Comparison of ENCODE assay signal across 18 mouse cellular contexts in the genomic region with DNA sequence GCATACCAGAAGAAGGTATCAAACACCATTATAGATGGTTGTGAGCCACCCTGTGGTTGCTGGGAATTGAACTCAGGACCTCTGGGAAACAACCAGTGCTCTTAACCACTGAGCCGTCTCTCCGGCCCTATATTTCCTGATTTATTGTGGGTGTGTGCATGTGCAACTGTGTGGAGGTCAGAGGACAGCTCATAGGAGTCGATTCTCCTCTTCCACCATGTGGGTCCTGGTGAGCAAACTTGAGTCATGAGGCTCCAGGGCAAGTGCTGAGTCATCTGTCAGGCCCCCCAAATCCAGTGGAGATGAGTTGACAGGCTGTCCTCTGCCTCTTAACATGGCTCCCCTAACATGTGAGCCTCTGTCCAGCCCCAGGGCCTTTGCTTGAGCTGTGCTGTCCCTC. TPM values are rescaled to one million over a fixed set of nuclear protein-coding genes. Genes with fewer than 3 reads are reported as not detected.
DNase-seq lines count a peak whose midpoint lies in the region; TF ChIP-seq lines count a peak whose summit lies in the region.
"Had no signal": no experiment of that assay in that cellular context is flagged by ENCODE, and none has a peak within 500 bp of the region (broad histone marks: within the 10 kb centered on the region; RNA-seq: fewer than 3 reads in every experiment).

No protein-coding gene starts in this region.

- in situ Hi-C loops in CH12.LX (cut with MboI; ENCODE audit: low pct_ligation_motif_present, low pct_unique_long_range_greater_than_20kb, low sequenced_read_pairs), result no loop called here

- H3K9ac ChIP-seq in heart, adult 2 months (ENCODE audit: low read depth, low read length), result no peak overlapping the region
- H3K9ac ChIP-seq in CH12.LX (ENCODE audit: insufficient read depth, low read depth), result 0 out of 2 replicates have a peak overlapping the region, but pooled peaks have one; percentile 17
- H3K9ac ChIP-seq: hindbrain, embryonic 14.5 days; liver, embryonic 13.5 days had no signal

- H3K4me2 ChIP-seq in CH12.LX (ENCODE audit: insufficient read depth, low read depth, poor library complexity, severe bottlenecking), result peak overlapping the region; percentile 4; the same call in 1 of the 2 replicates
- H3K4me2 ChIP-seq: hindbrain, embryonic 14.5 days; liver, embryonic 13.5 days had no signal

- TF ChIP-seq POLR2A in heart, adult 2 months (IDR thresholded peaks at IDR 0.05; ENCODE audit: insufficient read depth, low read depth, low read length), result 0 out of 2 replicates have a peak, but pooled peaks have one; percentile 28
- no peak for TF ChIP-seq POLR2A in CH12.LX (IDR thresholded peaks at IDR 0.05; ENCODE audit: low read depth, low read length)
- no peak for TF ChIP-seq POLR2A in cortical plate, adult 2 months (IDR thresholded peaks at IDR 0.05; ENCODE audit: extremely low read depth, insufficient read depth, low read length)

- no peaks in the 10 kb centered on the region for H3K27me3 ChIP-seq in heart, adult 2 months (ENCODE audit: control insufficient read depth, insufficient read depth, low read length)
- no peaks in the 10 kb centered on the region for H3K27me3 ChIP-seq in CH12.LX (replicated peaks)
- H3K27me3 ChIP-seq: liver, embryonic 13.5 days had no signal

- no peak for TF ChIP-seq CTCF in heart, adult 2 months (IDR thresholded peaks at IDR 0.05)
- TF ChIP-seq CTCF in CH12.LX (conservative IDR thresholded peaks at IDR 0.05 in 1 of 2, IDR thresholded peaks at IDR 0.05 in 1 of 2; ENCODE audit: low read depth in 2 of 2, low read length in 2 of 2), result no peak
- TF ChIP-seq CTCF in cortical plate, adult 2 months (IDR thresholded peaks at IDR 0.05; ENCODE audit: extremely low read depth, insufficient read depth, low read length), result no peak

- peaks cover 9% of the 10 kb centered on the region for H3K4me1 ChIP-seq in heart, adult 2 months (ENCODE audit: control insufficient read depth, insufficient read depth, low read length)
- peaks cover 38 to 78% of the 10 kb centered on the region in 2 experiments for H3K4me1 ChIP-seq in CH12.LX (ENCODE audit: control insufficient read depth in 1 of 2, insufficient read depth in 2 of 2)
- H3K4me1 ChIP-seq in cortical plate, adult 2 months (ENCODE audit: control insufficient read depth, insufficient read depth, low read length), result peaks cover 9% of the 10 kb centered on the region

- no peak overlapping the region for H3K27ac ChIP-seq in heart, adult 2 months
- peak overlapping the region; percentile 91 for H3K27ac ChIP-seq in CH12.LX (ENCODE audit: insufficient read depth, low read depth)
- H3K27ac ChIP-seq in cortical plate, adult 2 months (ENCODE audit: insufficient read depth, low read length), result peak overlapping the region; percentile 93
- H3K27ac ChIP-seq: heart, embryonic 10.5 days; hindbrain, embryonic 14.5 days; liver, embryonic 13.5 days had no signal

- peaks cover 4% of the 10 kb centered on the region for H3K36me3 ChIP-seq in heart, adult 2 months (ENCODE audit: control insufficient read depth, insufficient read depth, low read length)
- H3K36me3 ChIP-seq in CH12.LX (replicated peaks in 1 of 2; ENCODE audit: control insufficient read depth in 1 of 2, insufficient read depth in 1 of 2, low read length in 1 of 2), result peaks cover 23 to 36% of the 10 kb centered on the region in 2 experiments

- dilution Hi-C loops in CH12.LX (cut with MboI; ENCODE audit: extremely low pct_ligation_motif_present, extremely low pct_unique_long_range_greater_than_20kb, low sequenced_read_pairs), result no loop called here

- no peak for DNase-seq in heart, adult 2 months
- DNase-seq in heart, postnatal 36 days, result no peak
- DNase-seq in 3134 (ENCODE audit: extremely low read depth, insufficient read length, low spot score) (peak; percentile 73), CH12.LX (ENCODE audit: extremely low read depth) (peak; percentile 78), adipocyte (ENCODE audit: low spot score) (no peak)
- DNase-seq in testis, postnatal 10 days (ENCODE audit: low spot score), result no peak
- DNase-seq in T-cell, adult 2 months (ENCODE audit: low spot score), result no peak
- DNase-seq: cerebellum, adult 11-12 months; embryo, embryonic 11 days; liver, embryonic 13.5 days had no signal

- intact Hi-C loops in heart, adult 2 months (cut with DNase I), result no loop called here
- intact Hi-C loops in heart, postnatal 36 days (cut with DNase I), result no loop called here

- TF ChIP-seq RAD21 in CH12.LX (IDR thresholded peaks at IDR 0.05; ENCODE audit: low read depth, low read length), result no peak

- TF ChIP-seq EP300 in heart, adult 2 months (IDR thresholded peaks at IDR 0.05; ENCODE audit: insufficient read depth, low read depth, low read length), result no peak
- TF ChIP-seq EP300 in CH12.LX (IDR thresholded peaks at IDR 0.05; ENCODE audit: low read length), result no peak

- no peaks in the 10 kb centered on the region for H3K79me2 ChIP-seq in heart, adult 2 months (replicated peaks; ENCODE audit: control insufficient read depth, insufficient read depth, low read length)
- H3K79me2 ChIP-seq in CH12.LX (replicated peaks; ENCODE audit: control insufficient read depth, extremely low read depth, insufficient read depth, poor library complexity, severe bottlenecking), result peaks cover 26% of the 10 kb centered on the region

- H3K4me3 ChIP-seq in heart, adult 2 months, result no peak overlapping the region
- no peak overlapping the region for H3K4me3 ChIP-seq in CH12.LX (replicated peaks in 1 of 3; ENCODE audit: low read depth in 2 of 3, low read length in 2 of 3, poor library complexity in 1 of 3)
- no peak overlapping the region for H3K4me3 ChIP-seq in cortical plate, adult 2 months (ENCODE audit: insufficient read depth, low read length)
- H3K4me3 ChIP-seq: heart, embryonic 10.5 days; liver, embryonic 13.5 days had no signal

- WGBS in heart, adult 2 months, result 78% methylated on average over 3 of the region's 3 CpGs

- H3K9me3 ChIP-seq in CH12.LX (replicated peaks; ENCODE audit: low read length), result no peaks in the 10 kb centered on the region
- H3K9me3 ChIP-seq: heart, embryonic 10.5 days; liver, embryonic 13.5 days had no signal

TF ChIP-seq in CH12.LX, 34 proteins besides CTCF, POLR2A, EP300 and RAD21:
- TF ChIP-seq SMC3 (IDR thresholded peaks at IDR 0.05; ENCODE audit: low read depth, low read length) (no peak), ZNF384 (IDR thresholded peaks at IDR 0.05; ENCODE audit: low read depth, low read length) (peak; percentile 41; the same call in 1 of the 2 replicates)

RNA-seq across cellular contexts. Expression of gene Fem1a, which starts 9.3 kb away (rescaled TPM):
- 100 to 1,000 TPM; 108 to 124 TPM for total RNA-seq in heart, adult 2 months (2021)
- polyA plus RNA-seq in heart, adult 2 months (2012; rRNA removed), result 81.5 and 104 TPM in 2 replicates
- 100 to 1,000 TPM; 106 to 111 TPM for total RNA-seq in heart, postnatal 36 days (2021)
- 26.0 and 28.0 TPM in 2 replicates for total RNA-seq in CH12.LX (2012; rRNA removed)
- total RNA-seq in CH12.LX (2014; rRNA removed), result 14.9 and 17.5 TPM in 2 replicates
- 14.7 and 16.6 TPM in 2 replicates for polyA plus RNA-seq in CH12.LX (2012; ENCODE audit: insufficient read length, low read depth)
- 23.3 and 24.1 TPM in 2 replicates for polyA plus RNA-seq in cortical plate, adult 2 months (2012; rRNA removed)

RNA-seq across cellular contexts. Expression of gene Ticam1, which starts 10.7 kb away (rescaled TPM):
- total RNA-seq in heart, adult 2 months (2021), result 1 to 10 TPM; 8.0 TPM
- 16.8 and 18.0 TPM in 2 replicates for polyA plus RNA-seq in heart, adult 2 months (2012; rRNA removed)
- total RNA-seq in heart, postnatal 36 days (2021), result 1 to 10 TPM; 8.7 to 8.8 TPM
- total RNA-seq in CH12.LX (2012; rRNA removed) (15.9 and 17.6 TPM in 2 replicates), CH12.LX (2014; rRNA removed) (4.5 and 6.4 TPM in 2 replicates)
- polyA plus RNA-seq in CH12.LX (2012; ENCODE audit: insufficient read length, low read depth), result 14.6 and 18.6 TPM in 2 replicates
- polyA plus RNA-seq in cortical plate, adult 2 months (2012; rRNA removed), result 4.2 and 4.8 TPM in 2 replicates

RNA-seq across cellular contexts. Expression of gene Plin3, which starts 26.8 kb away (rescaled TPM):
- 100 to 1,000 TPM; 160 to 221 TPM for total RNA-seq in heart, adult 2 months (2021)
- 65.6 and 66.2 TPM in 2 replicates for polyA plus RNA-seq in heart, adult 2 months (2012; rRNA removed)
- 100 to 1,000 TPM; 183 to 206 TPM for total RNA-seq in heart, postnatal 36 days (2021)
- total RNA-seq in CH12.LX (2012; rRNA removed), result 18.8 and 23.3 TPM in 2 replicates
- total RNA-seq in CH12.LX (2014; rRNA removed), result 17.0 and 17.3 TPM in 2 replicates
- polyA plus RNA-seq in CH12.LX (2012; ENCODE audit: insufficient read length, low read depth), result 17.9 and 18.5 TPM in 2 replicates
- polyA plus RNA-seq in cortical plate, adult 2 months (2012; rRNA removed), result 8.4 and 10.1 TPM in 2 replicates

RNA-seq across cellular contexts. Expression of gene Arrdc5, which starts 34.2 kb away (rescaled TPM):
- not detected for total RNA-seq in heart, adult 2 months (2021)
- polyA plus RNA-seq in heart, adult 2 months (2012; rRNA removed), result 0.32 TPM in 1 of 2 replicates, not detected in the other
- not detected for total RNA-seq in heart, postnatal 36 days (2021)
- total RNA-seq in CH12.LX (2012; rRNA removed), result not detected in 2 replicates
- total RNA-seq in CH12.LX (2014; rRNA removed), result not detected in 2 replicates
- 0.23 TPM in 1 of 2 replicates, not detected in the other for polyA plus RNA-seq in CH12.LX (2012; ENCODE audit: insufficient read length, low read depth)
- not detected in 2 replicates for polyA plus RNA-seq in cortical plate, adult 2 months (2012; rRNA removed)
- total RNA-seq: left cerebral cortex, postnatal 10 days; neutrophil, adult 5-6 weeks had no signal
- polyA plus RNA-seq: heart, embryonic 10.5 days; hindbrain, embryonic 14.5 days; liver, embryonic 13.5 days; midbrain, embryonic 16.5 days; stomach, embryonic 16.5 days; urinary bladder, adult 2 months had no signal

RNA-seq across cellular contexts. Expression of gene Uhrf1, which starts 37.3 kb away (rescaled TPM):
- total RNA-seq in heart, adult 2 months (2021), result 1 to 10 TPM; 2.0 to 2.4 TPM
- 0.85 and 1.2 TPM in 2 replicates for polyA plus RNA-seq in heart, adult 2 months (2012; rRNA removed)
- 1 to 10 TPM; 2.8 to 3.3 TPM for total RNA-seq in heart, postnatal 36 days (2021)
- total RNA-seq in CH12.LX (2012; rRNA removed) (220 and 249 TPM in 2 replicates), CH12.LX (2014; rRNA removed) (144 and 161 TPM in 2 replicates)
- polyA plus RNA-seq in CH12.LX (2012; ENCODE audit: insufficient read length, low read depth), result 184 and 249 TPM in 2 replicates
- polyA plus RNA-seq in cortical plate, adult 2 months (2012; rRNA removed), result 1.1 and 1.8 TPM in 2 replicates

Comparison
In these comparisons a context has a peak if more than half of its experiments do, and no peak if none do; other contexts are left out.
1. DNase-seq: peak in 3134 (single experiment) and CH12.LX (single experiment); none in heart, adult 2 months (0 of 2), heart, postnatal 36 days (0 of 2), testis, postnatal 10 days (single experiment), adipocyte (single experiment) and T-cell, adult 2 months (single experiment).
2. RNA of gene Plin3, which starts 26.8 kb away (total RNA-seq): 160 to 221 TPM in heart, adult 2 months and 183 to 206 TPM in heart, postnatal 36 days; 17.0 to 23.3 TPM in CH12.LX; every median in the first group is over 4 times any median in the second.